Mouse (Mus musculus) fibroblast of lung, adult 2 months (primary cell): Measurements from ENCODE around the gene Auts2.
A peak's percentile ranks its signal among the peaks of the same experiment; 100 is the strongest.

Source experiments
- DNase-seq: peaks from one replicate; pipeline ENCODE4 v3.0.0-alpha.2; 2011; ENCODE audit warnings: low read depth

Gene Auts2

DNA sequence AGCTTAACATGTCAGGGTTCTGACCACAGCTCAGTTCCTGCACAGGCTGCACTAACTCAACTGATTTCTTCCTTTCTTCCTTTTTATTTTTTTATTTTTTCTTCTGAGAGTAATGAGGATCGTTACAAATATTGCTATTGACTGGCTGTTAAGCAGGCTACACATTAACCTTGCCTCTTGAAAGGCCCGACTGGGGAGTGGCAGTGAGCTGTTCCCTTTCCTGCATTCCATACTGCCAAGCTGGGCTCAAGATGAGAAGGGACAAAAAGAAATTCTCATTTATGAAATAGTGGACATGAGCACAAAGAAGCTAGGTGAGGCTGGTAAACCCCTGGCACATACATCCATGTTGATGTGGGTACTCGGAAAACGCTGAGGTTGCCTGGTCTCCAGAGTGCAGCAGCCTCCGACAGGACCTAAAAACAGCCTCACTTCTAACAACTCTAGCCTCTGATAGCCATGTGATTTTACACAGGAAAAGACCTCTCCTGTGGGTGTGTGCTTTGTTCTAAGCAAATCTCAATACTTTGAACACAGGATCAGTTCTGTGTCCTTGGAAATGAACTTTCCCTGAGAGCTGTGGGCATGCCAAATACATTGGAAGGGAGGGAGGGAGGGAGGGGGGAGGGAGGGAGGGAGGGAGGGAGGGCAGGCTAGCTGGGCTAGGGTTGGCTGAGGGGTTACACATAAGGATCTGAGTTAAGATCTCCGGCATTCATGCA is 707.0 kb downstream of the Auts2 start:
- DNase-seq = no peak

DNA sequence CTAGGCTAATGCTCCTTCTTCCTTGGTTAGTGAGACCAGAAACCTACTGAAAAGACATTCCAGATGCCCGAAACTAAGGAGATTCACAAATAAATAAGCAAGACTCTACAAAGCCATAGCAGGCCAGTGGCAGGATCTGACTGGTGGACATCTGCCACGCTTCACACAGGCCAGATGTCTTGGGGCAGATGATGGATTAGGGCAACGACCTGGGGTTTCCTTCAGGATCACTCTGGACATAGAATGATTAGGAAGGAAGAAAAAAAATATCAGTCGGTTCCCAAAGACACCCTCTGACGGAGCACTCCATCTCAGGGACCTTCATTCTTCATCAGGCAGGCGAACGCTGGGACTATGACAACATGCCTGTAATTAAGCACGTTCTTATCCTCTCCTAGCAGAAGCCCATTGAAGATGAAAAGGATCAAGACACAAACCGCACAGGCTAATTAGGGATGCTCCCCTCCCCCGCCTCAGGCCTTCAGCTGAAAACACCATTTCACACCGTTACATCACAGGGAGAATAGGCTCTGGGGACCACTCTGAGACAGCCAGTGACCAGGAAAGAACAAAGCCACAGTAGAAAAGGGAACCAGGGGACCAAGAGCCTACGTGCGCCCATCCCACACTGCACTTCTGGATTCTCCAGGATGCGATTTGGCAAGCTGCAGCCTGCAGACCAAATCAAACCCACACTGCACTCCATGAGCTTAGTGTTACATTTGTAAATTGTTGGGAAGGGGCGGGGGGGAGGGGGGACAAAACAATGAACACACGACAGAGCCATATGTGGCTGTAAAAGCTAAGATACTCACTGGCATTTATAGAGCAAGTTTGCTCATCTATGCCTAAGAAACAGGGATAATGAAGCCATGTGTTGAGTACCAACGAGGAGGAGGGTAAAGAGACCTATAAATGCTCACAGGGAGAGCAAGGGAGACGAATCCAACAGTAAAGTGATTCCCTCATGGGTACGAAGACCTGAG is 710.0 kb downstream of the Auts2 start:
- DNase-seq = no peak

DNA sequence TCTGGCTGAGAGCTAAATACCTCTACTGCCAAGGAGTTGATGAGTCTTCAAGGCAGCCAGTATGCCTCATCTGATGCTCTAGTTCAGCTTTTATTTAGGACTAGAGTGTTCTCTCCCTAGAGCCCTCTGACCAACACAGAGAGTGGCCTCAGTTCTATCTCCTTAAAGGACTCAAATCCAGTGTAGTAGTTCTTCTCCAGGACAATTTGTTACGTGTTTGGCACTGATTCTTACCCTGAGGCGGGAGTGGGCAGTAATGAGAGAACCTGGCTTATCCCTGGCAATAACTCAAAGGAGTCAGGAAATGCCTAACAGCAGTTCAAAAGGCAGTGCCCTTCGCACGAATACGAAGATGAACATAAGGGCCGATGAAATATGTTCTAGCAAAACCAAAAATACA is 713.0 kb downstream of the Auts2 start:
- no peak for DNase-seq

DNA sequence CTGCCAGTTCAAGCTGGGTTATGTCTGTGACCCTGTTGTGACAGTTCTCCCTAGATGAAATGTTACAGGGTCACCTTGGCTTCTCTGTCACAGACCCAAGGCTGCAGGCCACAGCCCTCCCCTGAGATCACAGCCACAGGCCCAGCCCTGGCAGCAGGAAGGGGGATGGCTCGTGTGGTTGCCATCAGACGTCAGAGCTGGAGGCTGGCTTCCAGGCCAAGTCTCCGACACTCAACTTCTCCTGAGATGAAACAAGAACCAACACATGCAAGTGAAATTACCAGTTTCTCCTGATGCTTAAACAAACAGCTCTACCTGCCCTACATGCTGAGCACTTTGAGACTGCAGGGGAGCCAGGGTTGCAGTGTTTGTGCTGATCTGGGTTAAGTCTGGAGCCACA is 713.9 kb downstream of the Auts2 start:
- peak; percentile 61 for DNase-seq

DNA sequence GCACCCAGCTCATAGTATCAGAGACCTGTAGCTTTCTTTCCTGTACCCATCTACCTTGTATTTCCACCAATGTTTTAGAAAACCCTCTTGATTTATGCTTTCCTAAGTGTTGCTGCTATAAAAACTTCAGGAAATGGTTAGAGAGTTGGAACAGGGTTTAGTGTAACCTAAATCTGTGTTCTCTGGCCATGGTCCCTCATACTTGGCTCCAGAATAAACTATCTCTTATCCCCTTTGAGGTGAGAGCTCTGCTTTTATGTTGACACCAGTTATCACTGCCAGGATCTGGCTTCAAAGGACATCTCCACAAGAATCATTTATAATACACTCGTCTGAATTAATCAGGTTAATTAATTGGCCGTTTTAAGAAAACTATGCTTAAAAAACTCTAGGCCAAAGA is 714.5 kb downstream of the Auts2 start:
- no peak for DNase-seq

DNA sequence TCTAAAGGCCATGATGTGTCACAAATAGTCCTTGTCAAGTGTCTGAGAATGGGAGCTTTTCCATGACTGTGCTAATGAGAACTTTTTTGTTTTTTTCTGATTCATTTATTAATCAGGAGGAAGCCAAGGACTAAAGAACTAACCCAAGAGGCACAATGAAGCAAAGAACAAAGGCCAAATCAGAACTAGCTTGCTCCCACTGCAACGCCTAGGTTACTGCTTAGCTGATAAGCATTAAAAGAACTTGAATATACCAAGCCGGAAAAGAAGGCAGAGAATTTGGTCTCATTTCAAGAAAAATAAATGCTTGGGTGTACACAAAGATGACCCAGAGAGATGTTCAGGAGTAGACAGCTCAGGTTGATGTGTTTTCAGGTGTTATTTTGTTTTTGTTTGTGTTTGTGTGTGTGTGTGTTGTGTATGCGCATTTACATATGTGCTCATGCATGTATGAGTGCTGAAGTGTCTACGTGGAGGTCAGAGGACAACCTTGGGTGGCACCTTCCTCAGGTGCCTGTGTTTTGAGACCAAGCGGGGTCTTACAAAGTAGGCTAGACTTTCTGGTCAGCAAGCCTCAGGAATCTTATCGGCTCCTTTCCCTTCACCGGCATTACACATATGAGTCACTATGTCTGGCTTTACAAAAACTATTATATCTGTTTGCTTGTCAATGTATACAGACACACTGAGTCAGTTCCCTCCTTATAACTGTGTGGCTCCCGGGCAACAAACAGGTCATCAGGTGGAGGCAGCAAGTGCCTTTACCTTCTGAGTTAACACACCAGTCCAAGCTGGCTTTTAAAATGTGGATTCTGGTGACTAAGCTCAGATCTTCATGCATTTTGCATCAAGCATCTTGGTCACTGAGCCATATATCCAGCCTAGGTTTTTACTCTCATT is 716.5 kb downstream of the Auts2 start:
- no peak for DNase-seq

DNA sequence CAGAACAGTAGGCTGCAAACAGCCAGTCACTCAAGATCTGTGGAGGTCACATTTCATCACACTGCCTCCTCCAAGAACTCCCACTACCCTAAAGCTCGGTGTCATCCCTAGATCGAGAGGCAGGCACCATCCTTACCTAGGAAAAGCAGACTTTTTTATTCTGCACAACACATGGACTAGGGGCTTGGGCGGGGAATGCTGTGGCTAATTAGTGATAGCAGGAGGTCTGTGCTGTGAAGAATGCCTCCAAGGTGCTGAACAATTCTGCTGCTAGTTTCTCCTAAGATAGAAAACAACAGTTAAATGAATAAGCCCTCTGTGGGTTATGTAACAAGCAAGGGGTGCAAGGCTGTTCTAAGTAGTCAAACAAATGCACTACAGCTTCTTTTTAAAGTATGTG is 717.7 kb downstream of the Auts2 start:
- no peak for DNase-seq

DNA sequence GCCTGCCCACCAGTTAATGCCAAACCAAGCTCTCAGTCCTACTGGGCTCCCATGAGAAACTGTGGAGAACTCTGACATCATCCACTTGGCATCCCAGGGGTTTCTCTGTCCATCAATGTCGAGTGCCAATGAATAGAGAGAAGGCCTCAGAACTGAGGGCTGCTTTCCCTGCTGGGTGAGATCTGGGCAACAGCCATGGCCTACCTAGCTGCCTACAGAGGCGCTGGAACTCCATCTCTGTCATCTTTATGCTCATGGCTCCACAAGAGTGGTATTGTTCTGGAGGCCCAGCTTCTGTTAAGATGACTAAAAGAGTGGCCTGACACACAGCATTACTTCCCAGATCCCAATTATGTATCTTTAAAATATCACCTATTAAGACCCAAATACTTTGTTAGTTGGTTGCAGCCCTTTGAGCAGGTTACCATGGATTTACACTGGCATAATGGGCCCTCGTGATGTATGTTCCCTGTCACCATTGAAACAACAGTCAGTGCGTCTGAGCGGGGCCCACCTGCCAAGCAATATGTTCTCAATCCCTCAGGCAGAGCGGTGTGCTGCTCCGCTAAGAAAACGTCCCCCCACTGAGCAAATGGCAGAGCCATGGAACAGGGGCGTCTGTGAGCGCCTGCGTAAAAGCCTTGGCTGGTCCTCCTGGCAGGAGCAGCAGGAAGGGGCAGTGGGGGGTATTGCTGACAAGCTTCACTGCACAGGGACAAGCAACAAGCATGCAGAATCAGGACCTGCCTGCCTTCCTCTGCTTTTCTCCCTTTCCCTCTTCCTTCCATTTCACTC is 718.8 kb downstream of the Auts2 start:
- no peak for DNase-seq

DNA sequence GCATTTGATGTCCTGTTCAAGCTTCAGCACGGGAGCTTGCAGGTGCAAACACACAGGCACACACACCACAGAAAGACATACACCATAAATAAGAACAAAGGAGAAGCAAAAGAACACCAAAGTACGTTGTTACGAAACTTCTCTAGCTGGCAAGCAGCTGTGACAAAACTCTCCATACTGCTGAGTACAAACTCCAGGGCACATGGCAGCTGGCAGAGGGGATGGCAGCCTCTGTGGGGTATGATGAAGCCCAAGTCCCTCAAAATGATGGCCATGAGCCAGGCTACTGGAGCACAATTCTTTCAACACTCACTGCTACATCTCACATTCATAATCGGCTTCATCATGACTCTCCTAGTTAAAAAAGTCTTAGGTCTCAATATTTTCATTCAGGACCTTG is 721.7 kb downstream of the Auts2 start:
- DNase-seq = no peak

DNA sequence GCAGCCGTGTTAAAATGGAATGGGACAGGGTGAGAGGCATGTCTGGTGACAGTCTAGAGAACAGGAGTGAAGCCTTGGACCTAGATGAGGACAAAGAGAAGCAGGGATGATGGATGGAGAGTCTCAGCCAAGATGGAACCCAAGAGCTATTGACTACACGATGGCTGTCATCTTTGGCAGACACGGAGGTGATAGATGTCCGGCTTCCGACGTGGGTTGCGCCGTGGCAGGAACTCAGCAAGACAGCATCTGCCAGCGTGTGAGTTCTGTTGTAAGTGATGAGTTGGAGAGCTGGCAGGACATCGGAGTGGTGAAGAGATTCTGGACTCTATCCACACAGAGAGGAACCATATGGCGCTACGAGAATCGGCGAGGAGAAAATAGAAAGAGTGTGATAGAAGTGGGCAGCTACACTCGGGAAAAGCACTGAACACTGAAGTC is 723.9 kb downstream of the Auts2 start:
- DNase-seq = no peak

DNA sequence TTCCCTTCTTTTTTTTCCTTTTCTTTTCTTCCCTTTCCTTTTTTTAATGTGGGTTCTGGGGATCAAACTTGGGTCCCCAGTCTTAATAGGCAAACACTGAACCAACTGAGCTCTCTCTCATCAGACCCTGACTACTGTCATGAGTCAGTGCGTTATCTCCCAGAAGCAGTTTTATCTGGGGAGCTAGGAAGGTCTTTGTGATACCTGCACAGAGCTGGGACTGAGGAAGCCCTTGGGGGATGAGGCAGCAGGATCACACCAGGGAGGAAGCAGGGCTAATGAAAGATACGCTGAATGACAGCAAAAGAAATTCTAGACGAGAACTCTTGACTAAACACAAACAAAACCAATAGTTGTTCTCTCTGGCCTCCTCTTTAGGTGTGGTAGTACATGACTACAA is 727.6 kb downstream of the Auts2 start:
- DNase-seq = no peak

DNA sequence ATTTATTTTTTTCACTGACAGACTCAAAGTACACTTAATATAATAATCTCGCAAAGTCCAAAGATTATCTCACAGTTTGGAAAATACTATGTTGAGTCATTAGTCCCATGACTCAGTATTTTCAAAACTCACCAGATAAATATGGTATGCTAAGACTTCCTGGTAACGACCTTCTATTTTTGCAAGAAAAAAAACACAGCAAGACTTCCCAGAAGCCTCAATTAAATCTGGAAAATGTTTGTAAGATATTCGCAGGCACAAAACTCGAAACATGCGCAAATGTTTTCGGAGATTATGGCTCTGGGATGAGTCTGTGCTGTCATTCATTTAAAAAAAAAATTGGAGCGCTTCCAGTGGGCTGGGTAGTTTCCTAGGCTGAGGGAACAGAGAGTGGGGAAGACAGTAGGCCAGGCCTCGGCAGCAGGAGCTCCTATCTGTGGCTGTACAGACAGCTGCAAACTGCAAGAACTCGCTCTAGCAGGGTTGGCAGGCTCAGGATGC is 728.6 kb downstream of the Auts2 start:
- peak; percentile 87 for DNase-seq

DNA sequence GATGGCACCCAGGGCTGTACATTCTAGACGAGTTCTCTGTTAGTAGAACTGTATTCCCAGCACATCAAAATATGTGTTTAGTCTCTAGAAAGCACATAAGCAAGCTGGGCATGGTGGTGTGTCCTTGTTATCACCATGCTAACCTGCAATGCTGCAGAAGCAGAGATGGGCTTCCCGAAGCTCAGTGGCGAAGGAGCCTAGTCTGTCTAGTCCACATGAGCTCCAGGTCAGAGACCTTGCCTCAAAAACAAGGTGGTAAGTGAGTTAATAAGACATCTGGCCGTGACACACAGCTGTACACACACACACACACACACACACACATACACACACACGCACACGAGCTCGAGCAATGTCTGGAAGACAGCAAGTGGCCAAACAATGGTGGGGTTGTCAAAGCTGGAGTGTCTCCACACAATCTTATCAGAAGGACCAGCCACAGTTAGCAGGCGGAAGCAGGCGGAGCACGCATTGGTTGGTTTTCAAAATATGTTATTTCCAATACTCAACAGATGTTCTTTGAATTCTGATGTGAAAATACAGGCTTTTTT is 729.1 kb downstream of the Auts2 start:
- no peak for DNase-seq

DNA sequence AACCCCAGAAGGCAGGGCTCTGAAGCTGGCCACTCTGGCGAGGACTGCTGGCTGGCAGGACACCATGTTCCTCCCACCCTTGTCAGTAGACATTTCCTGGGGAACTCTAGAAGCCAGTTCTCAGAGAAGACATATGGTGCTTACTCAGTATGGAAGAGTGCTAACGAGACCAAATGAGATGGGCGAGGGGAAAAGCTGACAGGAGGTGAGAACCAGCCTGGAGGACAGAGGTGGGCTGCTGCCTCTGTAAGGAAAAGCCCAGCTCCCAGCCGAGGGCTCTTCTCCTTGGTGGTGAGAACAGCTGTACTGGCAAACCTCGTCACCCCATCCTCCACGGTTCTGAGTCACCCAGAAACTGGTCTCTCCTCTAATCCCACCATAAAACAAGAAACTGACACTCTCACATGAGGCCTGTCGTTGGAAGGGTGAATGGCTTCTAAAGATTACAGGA is 729.8 kb downstream of the Auts2 start:
- DNase-seq = no peak

DNA sequence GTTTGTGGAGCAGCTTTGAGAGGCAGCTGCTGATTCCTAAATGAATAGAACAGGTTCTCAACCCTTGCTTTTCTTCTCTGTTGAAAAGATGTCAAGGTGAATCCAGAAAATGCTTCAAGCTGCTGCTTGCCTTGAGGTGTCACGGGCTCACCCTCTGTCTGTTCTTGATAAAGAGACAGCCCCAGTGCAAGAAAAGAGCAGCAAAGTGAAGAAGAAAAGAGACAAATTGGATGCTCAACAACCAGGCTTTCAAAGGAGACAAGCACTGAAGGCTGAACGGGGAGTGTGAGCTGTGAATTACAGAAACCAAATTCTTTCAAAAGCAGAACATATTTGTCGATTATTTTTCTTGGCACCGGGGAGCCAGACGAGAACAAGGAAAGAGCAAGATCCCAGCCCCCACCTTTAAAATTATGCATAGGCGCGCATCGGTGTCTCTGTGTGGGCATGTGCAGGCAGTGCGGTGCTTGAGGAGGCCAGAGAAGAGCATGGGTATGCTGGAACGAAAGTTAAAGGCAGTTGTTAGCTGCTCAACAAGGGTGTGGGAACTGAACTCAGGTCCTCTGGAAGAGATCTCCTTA is 730.6 kb downstream of the Auts2 start:
- no peak for DNase-seq

DNA sequence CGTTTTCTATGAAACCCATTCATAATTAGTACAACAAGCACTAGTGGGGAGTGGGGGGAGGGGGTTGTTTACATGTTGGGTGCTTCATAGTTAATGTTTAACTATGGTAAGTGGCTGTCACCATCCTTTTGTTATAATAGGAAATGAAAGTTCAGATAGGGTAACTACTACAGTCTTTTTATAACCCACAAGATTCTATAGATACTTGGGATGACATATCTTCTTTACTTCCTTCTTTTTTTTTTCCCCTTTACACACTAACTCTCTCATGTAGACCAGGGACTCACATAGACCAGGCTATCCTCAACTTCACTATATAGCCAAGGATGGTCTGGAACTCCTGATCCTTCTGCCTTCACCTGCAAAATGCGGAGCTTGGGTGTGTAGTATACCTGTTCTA is 736.8 kb downstream of the Auts2 start:
- no peak for DNase-seq

DNA sequence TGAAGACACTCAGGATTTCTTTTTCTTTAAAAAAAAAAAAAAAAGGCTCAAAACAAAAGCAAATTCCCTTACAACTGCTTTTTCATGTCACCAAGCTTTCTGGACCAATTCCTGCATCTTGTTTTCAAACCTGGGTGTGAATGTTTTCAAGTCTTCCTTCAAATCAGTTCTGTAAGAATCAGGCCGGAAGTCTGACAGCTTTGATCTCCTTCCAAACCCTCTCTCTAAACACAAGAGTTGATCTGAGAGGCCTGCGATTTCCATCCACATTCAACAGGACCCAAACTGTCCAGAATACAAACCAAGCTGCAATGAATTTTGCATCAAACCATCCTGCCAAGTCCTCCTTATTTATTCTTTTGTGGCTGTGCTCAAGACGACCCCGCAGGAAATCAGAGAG is 737.9 kb downstream of the Auts2 start:
- no peak for DNase-seq

DNA sequence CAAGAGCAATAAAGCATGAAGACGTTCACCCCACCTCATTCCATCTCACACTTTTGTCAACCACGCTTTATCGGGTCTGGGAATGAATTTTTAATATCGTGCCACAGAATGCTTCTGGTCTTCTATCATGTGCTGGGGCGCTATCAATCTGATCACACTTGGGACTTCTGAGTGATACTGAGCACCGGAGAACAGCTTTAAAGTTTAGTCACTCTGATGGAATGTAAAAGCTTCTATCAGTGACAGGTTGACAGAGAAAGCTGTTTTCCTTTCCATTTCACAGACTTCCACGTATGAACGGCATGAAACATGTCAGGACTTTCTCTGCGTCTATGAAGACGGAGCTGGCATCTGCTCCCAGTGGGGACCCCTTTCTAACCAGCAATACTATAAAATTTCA is 739.5 kb downstream of the Auts2 start:
- DNase-seq = no peak

DNA sequence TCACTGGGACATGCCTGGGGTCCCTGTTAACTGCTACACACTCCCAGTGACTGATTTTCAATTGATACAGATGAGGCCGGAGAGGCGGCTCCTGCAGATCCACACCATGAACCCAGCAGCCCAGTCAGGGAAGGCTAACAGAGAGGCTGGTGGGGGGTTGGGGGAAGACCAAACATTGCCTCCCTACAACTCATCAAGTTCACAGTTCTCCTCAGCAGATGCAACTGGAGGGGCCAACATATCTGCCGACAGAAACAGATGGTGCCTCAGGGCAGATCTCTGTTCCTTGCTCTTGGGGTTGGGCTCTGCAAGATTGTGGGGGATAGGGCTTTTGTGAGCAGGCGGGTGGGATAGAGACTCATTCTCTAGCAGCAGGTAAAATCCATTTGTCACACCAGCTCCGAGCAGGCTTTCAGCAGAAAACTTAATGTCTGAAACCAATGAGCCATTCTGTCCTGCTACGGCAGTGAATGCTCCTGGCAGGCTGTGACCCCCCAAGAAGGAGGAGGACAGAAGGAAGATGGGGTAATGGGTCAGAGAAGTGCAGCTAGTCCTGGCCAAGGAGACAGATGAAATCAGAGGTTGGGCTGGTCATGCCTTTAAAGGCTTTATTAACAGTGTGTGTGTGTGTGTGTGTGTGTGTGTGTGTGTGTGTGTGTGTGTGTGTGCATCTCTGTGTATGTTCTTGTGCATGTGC is 740.7 kb downstream of the Auts2 start:
- DNase-seq = no peak

DNA sequence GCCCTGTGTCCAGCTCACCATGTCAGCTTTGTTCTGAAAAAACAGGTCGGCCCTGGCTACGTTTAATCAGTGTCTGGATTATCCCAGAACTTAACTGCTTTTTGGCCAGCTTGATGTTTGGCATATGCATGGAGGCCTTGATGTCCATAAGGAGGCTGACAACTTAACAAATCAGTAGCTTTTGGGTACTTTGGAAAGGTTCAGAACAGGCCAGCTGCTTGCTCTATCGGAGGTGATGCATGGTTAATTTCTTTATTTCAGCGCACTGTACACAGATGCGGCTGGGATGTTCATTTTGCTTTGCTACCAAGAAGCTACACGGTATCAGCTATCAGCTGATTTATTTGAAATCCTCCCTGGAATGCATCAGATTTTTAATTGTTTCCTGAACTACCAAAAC is 741.2 kb downstream of the Auts2 start:
- DNase-seq = no peak
